Mouse (Mus musculus) cortical plate, adult 2 months (tissue): ENCODE data around the gene Chpf. TPM values are rescaled to one million over a fixed set of nuclear protein-coding genes. Genes with fewer than 3 reads are reported as not detected.

Source experiments
- H3K27ac ChIP-seq: fragments of 200-500 bp; 2 replicates; pipeline ENCODE4 v1.5.1; 2012; ENCODE audit warnings: low read length, control low read depth, inconsistent platforms; ENCODE audit not compliant: insufficient read depth
- H3K4me1 ChIP-seq: fragments of 200-500 bp; 2 replicates; pipeline ENCODE4 v1.6.1; 2011; ENCODE audit warnings: low read length; ENCODE audit not compliant: control insufficient read depth, insufficient read depth
- H3K4me3 ChIP-seq: fragments of 200-500 bp; 2 replicates; pipeline ENCODE4 v1.5.1; 2011; ENCODE audit warnings: mild to moderate bottlenecking, low read length, control low read depth; ENCODE audit not compliant: insufficient read depth
- CTCF ChIP-seq: fragments of 200-500 bp; IDR thresholded peaks from 2 replicates; pipeline ENCODE4 v1.5.1; 2011; ENCODE audit warnings: mild to moderate bottlenecking, control low read depth, low read length; ENCODE audit not compliant: insufficient read depth; ENCODE audit errors: extremely low read depth
- POLR2A ChIP-seq: fragments of 200-500 bp; IDR thresholded peaks from 2 replicates; pipeline ENCODE4 v1.6.1; 2011; ENCODE audit warnings: mild to moderate bottlenecking, low read length, control low read depth; ENCODE audit not compliant: insufficient read depth; ENCODE audit errors: extremely low read depth
- polyA plus RNA-seq: library from polyadenylated mRNA; depleted of rRNA; stranded (reverse); fragments of >200 nt; gene quantifications from 2 replicates; pipeline ENCODE4 v1.2.3, GENCODE M21; 2012

Chpf gene
- polyA plus RNA-seq, 1 experiment, result 78.0 TPM

- no peak for TF ChIP-seq POLR2A
- no peak for TF ChIP-seq CTCF
- H3K4me1 ChIP-seq, result no peaks in the 10 kb centered on the region
- no peak overlapping the region for H3K4me3 ChIP-seq
- no peak overlapping the region for H3K27ac ChIP-seq
Measured at GRCm38 (mm10) chr1:75510154-75510553, 31.0 kb upstream of the Chpf start.

DNA sequence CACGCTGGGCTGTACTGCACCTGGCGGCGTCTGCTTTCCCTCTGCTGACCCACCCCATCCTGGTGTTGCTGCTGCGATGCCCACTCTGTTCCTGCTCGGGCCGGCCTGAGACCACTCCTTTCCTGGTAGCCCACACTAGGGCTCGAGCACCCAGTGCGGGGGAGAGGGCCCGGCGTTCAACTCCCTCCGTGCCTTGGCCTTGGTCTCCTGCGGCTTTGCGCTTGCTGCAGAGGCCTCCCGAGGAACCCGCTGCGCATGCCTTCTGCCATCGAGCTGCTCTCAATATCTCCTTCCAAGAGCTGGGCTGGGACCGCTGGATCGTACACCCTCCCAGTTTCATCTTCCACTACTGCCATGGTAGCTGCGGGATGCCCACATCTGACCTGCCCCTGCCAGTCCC lies 30.5 kb upstream of the Chpf start:
- no peak overlapping the region for H3K4me3 ChIP-seq
- H3K4me1 ChIP-seq, result no peaks in the 10 kb centered on the region
- TF ChIP-seq POLR2A (no peak), CTCF (no peak)
- no peak overlapping the region for H3K27ac ChIP-seq

GRCm38 (mm10) chr1:75507006-75507405 lies 27.9 kb upstream of the Chpf start, which contains the start of gene Inha:
TSS of gene Inha (plus strand) at chr1:75507077.
- peak within 1 kb of the TSS; percentile 55; the same call in 1 of the 2 replicates for H3K27ac ChIP-seq
- H3K4me3 ChIP-seq, result peak within 1 kb of the TSS; percentile 73
- peaks cover 2% of the 10 kb centered on the region; the same call in 1 of the 2 replicates for H3K4me1 ChIP-seq
- no peak for TF ChIP-seq POLR2A
- TF ChIP-seq CTCF, result no peak

DNA sequence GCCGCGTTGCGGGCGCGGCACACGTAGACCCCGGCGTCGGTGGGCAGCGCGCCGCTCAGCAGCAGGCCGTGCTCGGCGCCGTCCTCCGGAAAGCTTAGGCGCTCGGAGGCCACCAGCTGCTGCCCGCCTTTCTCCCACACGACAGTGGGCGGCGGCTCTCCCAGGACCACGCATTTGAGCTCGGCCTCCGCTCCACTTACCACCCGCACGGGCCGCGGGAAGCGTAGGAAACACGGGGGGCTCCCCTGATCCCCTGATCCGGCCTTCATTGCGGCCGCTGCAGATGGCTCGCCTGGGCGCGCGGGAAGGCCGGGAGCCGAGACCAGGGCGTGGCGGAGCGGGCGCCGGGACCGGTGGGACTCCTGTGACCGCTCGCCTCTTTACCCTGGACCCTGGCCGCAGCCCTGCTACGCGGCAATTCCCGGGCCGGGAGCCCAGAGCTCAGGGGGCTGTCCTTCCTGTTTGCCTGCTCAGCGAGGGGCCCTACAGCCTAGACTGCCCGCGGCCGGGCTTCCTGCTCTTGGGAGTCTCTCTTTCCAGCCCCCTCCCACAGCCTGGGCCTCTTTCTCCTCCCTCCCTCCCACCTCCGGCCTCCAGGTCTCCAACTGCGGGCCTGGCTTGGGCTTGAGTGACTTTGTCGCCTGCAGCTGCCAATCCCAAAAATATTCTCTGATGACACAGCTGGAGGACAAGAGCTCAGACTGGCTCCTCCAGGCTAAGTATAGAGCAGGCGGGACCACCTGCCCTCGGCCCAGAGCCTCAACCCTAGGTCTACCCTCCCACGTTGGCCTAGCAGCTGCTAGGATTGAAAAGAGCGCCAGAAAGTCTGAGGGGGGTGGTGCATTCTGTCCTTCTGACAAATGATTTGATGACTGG lies 27.1 kb upstream of the Chpf start, which contains the start of gene Obsl1:
Obsl1 (minus strand) TSS at position 497 of the 876 bp plus-strand sequence.
- no peak for TF ChIP-seq POLR2A
- TF ChIP-seq CTCF, result no peak
- H3K4me3 ChIP-seq, result peak within 1 kb of the TSS; percentile 73
- H3K27ac ChIP-seq, result peak within 1 kb of the TSS; percentile 77
- peaks cover 2% of the 10 kb centered on the region; the same call in 1 of the 2 replicates for H3K4me1 ChIP-seq

- Histone ChIP-seq H3K4me1 (peaks cover 2% of the 10 kb centered on the region; the same call in 1 of the 2 replicates), H3K4me3 (peak overlapping the region; percentile 73), H3K27ac (peak overlapping the region; percentile 77)
- no peak for TF ChIP-seq CTCF
- peak; percentile 87 for TF ChIP-seq POLR2A
Measured at GRCm38 (mm10) chr1:75505159-75505955, 26.2 kb upstream of the Chpf start.

- Histone ChIP-seq H3K4me1 (peaks cover 2% of the 10 kb centered on the region; the same call in 1 of the 2 replicates), H3K27ac (peak overlapping the region; percentile 77; the same call in 1 of the 2 replicates), H3K4me3 (peak overlapping the region; percentile 73; the same call in 1 of the 2 replicates)
- no peak for TF ChIP-seq CTCF
- TF ChIP-seq POLR2A, result no peak
Measured at GRCm38 (mm10) chr1:75504256-75505045, 25.3 kb upstream of the Chpf start.

DNA sequence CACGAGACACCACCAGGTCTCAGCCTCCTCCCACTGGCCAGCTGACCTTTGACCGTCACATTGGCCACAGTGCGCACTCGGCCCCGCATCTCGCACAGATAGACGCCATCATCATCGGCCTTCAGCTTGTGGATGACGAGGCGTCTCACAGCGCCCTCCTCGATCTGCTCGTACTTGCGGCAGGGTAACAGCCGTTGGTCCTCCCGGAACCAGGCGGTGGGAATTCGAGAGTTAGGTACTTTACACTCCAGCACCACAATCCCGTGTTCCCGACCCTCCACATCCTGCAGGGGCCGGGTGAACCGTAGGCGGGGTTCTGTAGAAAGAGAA lies 24.5 kb upstream of the Chpf start:
- TF ChIP-seq CTCF (no peak), POLR2A (no peak)
- Histone ChIP-seq H3K4me3 (no peak overlapping the region), H3K27ac (no peak overlapping the region), H3K4me1 (peaks cover 2% of the 10 kb centered on the region; the same call in 1 of the 2 replicates)

DNA sequence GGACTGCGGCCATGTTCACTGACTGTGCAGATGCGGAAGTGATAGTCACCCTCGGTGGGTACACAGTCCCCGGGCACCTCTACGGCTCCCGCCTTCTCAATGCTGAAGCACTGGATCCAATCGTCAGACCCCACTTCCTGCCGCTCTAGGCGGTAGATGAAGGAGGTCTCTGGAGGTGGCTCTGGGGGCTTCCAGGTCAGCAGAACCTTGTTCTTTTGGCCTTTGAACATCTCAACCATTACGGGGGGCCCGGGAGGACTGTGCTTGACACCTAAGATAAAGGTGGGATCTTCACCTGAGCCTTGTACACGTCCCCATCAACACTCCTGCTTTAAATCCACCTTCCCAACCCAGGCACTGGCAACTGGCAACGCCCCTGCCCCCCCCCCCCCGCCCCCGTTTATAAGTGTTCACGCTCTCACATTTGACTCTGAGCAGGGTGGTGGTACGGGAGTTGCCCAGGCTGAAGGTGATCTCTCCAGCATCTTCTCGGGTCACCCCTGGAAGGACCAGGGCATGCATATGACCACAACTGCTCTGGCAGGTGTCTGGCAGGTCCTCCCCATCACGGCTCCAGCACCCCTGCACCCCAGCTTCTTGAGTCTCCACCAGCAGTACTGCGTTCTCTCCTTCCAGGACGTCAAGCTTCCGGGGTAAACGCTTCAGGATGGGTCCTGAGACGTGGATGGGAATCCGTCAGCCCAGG lies 24.0 kb upstream of the Chpf start:
- TF ChIP-seq CTCF (no peak), POLR2A (no peak)
- Histone ChIP-seq H3K27ac (no peak overlapping the region), H3K4me1 (peaks cover 2% of the 10 kb centered on the region; the same call in 1 of the 2 replicates), H3K4me3 (no peak overlapping the region)

- H3K4me1 ChIP-seq, result peaks cover 2% of the 10 kb centered on the region; the same call in 1 of the 2 replicates
- H3K4me3 ChIP-seq, result no peak overlapping the region
- TF ChIP-seq CTCF, result no peak
- TF ChIP-seq POLR2A, result no peak
- no peak overlapping the region for H3K27ac ChIP-seq
Measured at GRCm38 (mm10) chr1:75501905-75502304, 22.8 kb upstream of the Chpf start.
